Mouse (Mus musculus) G1E (cell line): ENCODE data around the gene Scarb1.

ENCODE experiments used
- CTCF ChIP-seq: IDR thresholded peaks from 2 replicates; pipeline ENCODE4 v1.5.1; 2012; ENCODE audit warnings: low read depth, low read length, inconsistent platforms, mixed read lengths
- GATA1 ChIP-seq: IDR thresholded peaks from 2 replicates; pipeline ENCODE4 v1.6.1; 2012; ENCODE audit warnings: borderline replicate concordance, low read length, inconsistent platforms, mixed read lengths
- POLR2AphosphoS5 ChIP-seq: IDR thresholded peaks from 2 replicates; pipeline ENCODE4 v1.6.1; 2012; ENCODE audit warnings: low read depth, low read length, inconsistent platforms; ENCODE audit not compliant: insufficient replicate concordance
- TAL1 ChIP-seq: conservative IDR thresholded peaks from 2 replicates; pipeline ENCODE4 v1.6.1; 2012; ENCODE audit warnings: low read depth, low read length, inconsistent platforms, mixed read lengths

GRCm38 (mm10) chr5:125306372-125306771 is 34.5 kb downstream of the Scarb1 start:
- no peak for TF ChIP-seq CTCF
- TF ChIP-seq GATA1, result no peak
- TF ChIP-seq TAL1, result no peak
- TF ChIP-seq POLR2AphosphoS5, result no peak
